Mouse (Mus musculus): ENCODE measurements around the gene Abhd10. TPM values are rescaled to one million over a fixed set of nuclear protein-coding genes. Genes with fewer than 3 reads are reported as not detected.

The Abhd10 gene
- total and polyA plus RNA-seq, 3 experiments: 13.8 to 20.1 (median 18.2) TPM

DNA sequence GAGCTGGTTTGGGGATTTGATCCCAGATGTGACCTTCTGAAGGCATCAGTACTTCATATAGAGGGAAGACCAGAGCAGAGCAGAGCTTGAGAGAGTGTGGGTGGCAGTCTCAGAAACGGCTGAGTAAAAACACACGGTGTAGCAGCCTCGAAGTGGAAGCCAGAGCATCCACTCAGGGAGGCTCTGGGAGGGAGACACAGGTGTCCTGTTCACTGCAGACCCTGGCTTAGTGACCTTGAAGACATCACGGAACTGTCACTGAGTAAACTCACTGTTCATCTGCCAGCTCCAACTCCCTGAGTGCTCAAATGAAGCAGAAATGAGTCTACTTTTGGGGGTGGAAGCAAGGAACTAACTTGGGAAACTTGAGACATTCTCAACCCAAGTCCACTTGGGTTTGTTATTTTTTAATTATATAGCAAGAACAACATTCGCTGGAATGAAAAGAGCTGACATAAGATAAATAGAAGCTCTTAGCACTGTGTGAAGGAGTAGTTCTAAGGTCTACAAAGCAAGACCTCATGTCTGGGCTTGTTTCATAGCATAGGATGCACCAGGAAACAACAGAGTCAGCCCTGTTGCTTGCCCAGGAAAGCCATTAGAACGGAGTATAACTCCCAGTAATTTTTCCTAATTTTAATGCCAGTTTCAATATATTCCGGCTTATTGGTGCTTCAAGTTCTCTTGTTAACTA is 23.2 kb upstream of the Abhd10 start:
- Histone ChIP-seq H3K27me3 (replicated peaks) (no peaks in the 10 kb centered on the region), H3K4me2 (ENCODE audit: insufficient read depth, low read depth, poor library complexity, severe bottlenecking) (no peak overlapping the region), H3K36me3 (replicated peaks in 1 of 2; ENCODE audit: control insufficient read depth in 1 of 2, insufficient read depth in 1 of 2, low read length in 1 of 2) (no peaks in the 10 kb centered on the region), H3K79me2 (replicated peaks; ENCODE audit: control insufficient read depth, extremely low read depth, insufficient read depth, poor library complexity, severe bottlenecking) (no peaks in the 10 kb centered on the region), H3K4me1 (ENCODE audit: control insufficient read depth in 1 of 2, insufficient read depth in 2 of 2) (peaks cover 2 to 3% of the 10 kb centered on the region in 2 experiments; a peak in 3 of 4 replicates), H3K9me3 (replicated peaks; ENCODE audit: low read length) (no peaks in the 10 kb centered on the region), H3K4me3 (replicated peaks in 1 of 3; ENCODE audit: low read depth in 2 of 3, low read length in 2 of 3, poor library complexity in 1 of 3) (no peak overlapping the region), H3K27ac (ENCODE audit: insufficient read depth, low read depth) (no peak overlapping the region), H3K9ac (ENCODE audit: insufficient read depth, low read depth) (no peak overlapping the region)
- dilution Hi-C loops (cut with MboI; ENCODE audit: extremely low pct_ligation_motif_present, extremely low pct_unique_long_range_greater_than_20kb, low sequenced_read_pairs): no loop called here
- TF ChIP-seq TBP (conservative IDR thresholded peaks at IDR 0.05; ENCODE audit: low read depth, low read length) (no peak), JUN (IDR thresholded peaks at IDR 0.05; ENCODE audit: insufficient read depth, low read depth, low read length) (no peak), ZMIZ1 (IDR thresholded peaks at IDR 0.05; ENCODE audit: low read depth, low read length) (no peak), KAT2A (IDR thresholded peaks at IDR 0.05; ENCODE audit: insufficient replicate concordance, low read length) (no peak), RAD21 (IDR thresholded peaks at IDR 0.05; ENCODE audit: low read depth, low read length) (no peak), RCOR1 (conservative IDR thresholded peaks at IDR 0.05; ENCODE audit: low read depth, low read length) (no peak)
- in situ Hi-C loops (cut with MboI; ENCODE audit: low pct_ligation_motif_present, low pct_unique_long_range_greater_than_20kb, low sequenced_read_pairs): no loop called here
- DNase-seq (ENCODE audit: extremely low read depth): no peak

DNA sequence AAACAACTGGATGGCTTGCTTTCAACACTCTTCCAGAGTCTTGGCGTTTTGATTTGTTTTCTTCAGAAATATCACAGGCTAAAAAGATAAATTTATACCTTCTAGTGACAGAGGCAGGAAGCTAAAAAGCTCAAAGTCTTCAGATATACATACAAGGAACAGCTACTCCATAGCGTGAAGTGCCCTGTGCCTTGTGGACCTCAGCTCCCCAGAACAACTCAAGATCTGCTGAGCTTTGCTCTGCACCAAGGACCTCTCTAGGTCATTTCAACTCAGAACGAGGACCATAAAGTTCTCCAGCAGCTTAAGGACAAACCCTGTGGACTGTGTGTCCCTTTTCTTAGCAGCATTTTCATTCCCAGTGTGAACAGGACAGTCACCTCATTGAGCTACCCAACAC is 22.3 kb upstream of the Abhd10 start:
- Histone ChIP-seq H3K4me3 (replicated peaks in 1 of 3; ENCODE audit: low read depth in 2 of 3, low read length in 2 of 3, poor library complexity in 1 of 3) (no peak overlapping the region), H3K27me3 (replicated peaks) (no peaks in the 10 kb centered on the region), H3K4me2 (ENCODE audit: insufficient read depth, low read depth, poor library complexity, severe bottlenecking) (no peak overlapping the region), H3K36me3 (replicated peaks in 1 of 2; ENCODE audit: control insufficient read depth in 1 of 2, insufficient read depth in 1 of 2, low read length in 1 of 2) (no peaks in the 10 kb centered on the region), H3K4me1 (ENCODE audit: control insufficient read depth in 1 of 2, insufficient read depth in 2 of 2) (peaks cover 2 to 3% of the 10 kb centered on the region in 2 experiments; a peak in 3 of 4 replicates), H3K9me3 (replicated peaks; ENCODE audit: low read length) (no peaks in the 10 kb centered on the region), H3K27ac (ENCODE audit: insufficient read depth, low read depth) (no peak overlapping the region), H3K79me2 (replicated peaks; ENCODE audit: control insufficient read depth, extremely low read depth, insufficient read depth, poor library complexity, severe bottlenecking) (no peaks in the 10 kb centered on the region), H3K9ac (ENCODE audit: insufficient read depth, low read depth) (no peak overlapping the region)
- DNase-seq (ENCODE audit: extremely low read depth): no peak
- in situ Hi-C loops (cut with MboI; ENCODE audit: low pct_ligation_motif_present, low pct_unique_long_range_greater_than_20kb, low sequenced_read_pairs) (no loop called here), dilution Hi-C loops (cut with MboI; ENCODE audit: extremely low pct_ligation_motif_present, extremely low pct_unique_long_range_greater_than_20kb, low sequenced_read_pairs) (no loop called here)
- TF ChIP-seq NRF1 (IDR thresholded peaks at IDR 0.05; ENCODE audit: low read depth, low read length) (no peak), ZMIZ1 (IDR thresholded peaks at IDR 0.05; ENCODE audit: low read depth, low read length) (no peak), HCFC1 (IDR thresholded peaks at IDR 0.05; ENCODE audit: low read depth, low read length) (no peak), SMC3 (IDR thresholded peaks at IDR 0.05; ENCODE audit: low read depth, low read length) (no peak), MAFK (IDR thresholded peaks at IDR 0.05; ENCODE audit: insufficient replicate concordance, low read length) (no peak), E2F4 (IDR thresholded peaks at IDR 0.05; ENCODE audit: insufficient replicate concordance, low read depth, low read length) (no peak), ZKSCAN1 (IDR thresholded peaks at IDR 0.05; ENCODE audit: borderline replicate concordance, low read depth, low read length) (no peak), SIN3A (IDR thresholded peaks at IDR 0.05; ENCODE audit: low read length) (0 out of 2 replicates have a peak, but pooled peaks have one; percentile 22)
